Mouse (Mus musculus) cortical plate, adult 2 months (tissue): Measurements from ENCODE around the gene Slx1b.

ENCODE experiments used
- CTCF ChIP-seq: fragments of 200-500 bp; IDR thresholded peaks from 2 replicates; pipeline ENCODE4 v1.5.1; 2011; ENCODE audit warnings: mild to moderate bottlenecking, control low read depth, low read length; ENCODE audit not compliant: insufficient read depth; ENCODE audit errors: extremely low read depth
- POLR2A ChIP-seq: fragments of 200-500 bp; IDR thresholded peaks from 2 replicates; pipeline ENCODE4 v1.6.1; 2011; ENCODE audit warnings: mild to moderate bottlenecking, low read length, control low read depth; ENCODE audit not compliant: insufficient read depth; ENCODE audit errors: extremely low read depth

DNA sequence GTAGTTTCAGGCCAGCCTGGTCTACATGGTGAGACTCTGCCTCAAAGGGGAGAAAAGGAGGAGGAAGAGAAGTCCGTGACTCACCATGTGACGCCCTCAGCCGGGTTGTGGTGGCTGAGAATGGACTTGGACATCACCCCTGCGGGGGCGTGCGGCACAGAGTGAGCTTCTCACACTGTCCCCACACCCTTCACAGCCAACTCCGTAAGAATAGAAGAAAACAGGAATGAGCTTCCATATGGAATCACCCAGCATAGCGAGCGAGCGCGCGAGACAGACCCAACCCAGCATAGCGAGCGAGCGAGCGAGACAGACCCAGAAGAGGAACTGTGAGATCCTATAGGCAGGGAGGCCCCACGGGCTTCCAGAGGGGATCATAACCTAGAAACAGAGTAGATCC, 44.0 kb upstream of the Slx1b start:
- TF ChIP-seq POLR2A = no peak
- TF ChIP-seq CTCF = no peak
